Mouse (Mus musculus) adrenal gland, postnatal 4 days (tissue): ENCODE measurements around the gene Nprl2. TPM values are rescaled to one million over a fixed set of nuclear protein-coding genes. Genes with fewer than 3 reads are reported as not detected.
A peak's percentile ranks its signal among the peaks of the same experiment; 100 is the strongest.

ENCODE experiments used
- DNase-seq, 2 experiments: peaks; one replicate each; pipeline ENCODE4 v3.0.0; 2021 to 2022; ENCODE audit warnings: low spot score in 2 of 2, mixed read lengths in 2 of 2
- long read RNA-seq, 2 experiments: library from polyadenylated mRNA; stranded (forward); transcript quantifications; one replicate each; pipeline ENCODE4 v2.0.0; 2021
- total RNA-seq, 2 experiments: library from RNA; stranded (reverse); gene quantifications; 2 replicates each; pipeline ENCODE4 v1.2.3; 2021

Gene Nprl2
- total RNA-seq: 10 to 100 TPM; 18.8 to 19.6 TPM
- long read RNA-seq, experiment 1, transcript Nprl2-201 (11 exons, 1,441 nt): major isoform, 14 of 19 reads
- long read RNA-seq, experiment 1, partial matches to known transcripts: 0 of 19 reads
- long read RNA-seq, experiment 1, other reads (novel, unspliced or antisense): 4 of 19 reads
- long read RNA-seq, experiment 2, transcript Nprl2-201 (11 exons, 1,441 nt): major isoform, 21 of 38 reads
- long read RNA-seq, experiment 2, partial matches to known transcripts: 2 of 38 reads
- long read RNA-seq, experiment 2, other reads (novel, unspliced or antisense): 15 of 38 reads

DNA sequence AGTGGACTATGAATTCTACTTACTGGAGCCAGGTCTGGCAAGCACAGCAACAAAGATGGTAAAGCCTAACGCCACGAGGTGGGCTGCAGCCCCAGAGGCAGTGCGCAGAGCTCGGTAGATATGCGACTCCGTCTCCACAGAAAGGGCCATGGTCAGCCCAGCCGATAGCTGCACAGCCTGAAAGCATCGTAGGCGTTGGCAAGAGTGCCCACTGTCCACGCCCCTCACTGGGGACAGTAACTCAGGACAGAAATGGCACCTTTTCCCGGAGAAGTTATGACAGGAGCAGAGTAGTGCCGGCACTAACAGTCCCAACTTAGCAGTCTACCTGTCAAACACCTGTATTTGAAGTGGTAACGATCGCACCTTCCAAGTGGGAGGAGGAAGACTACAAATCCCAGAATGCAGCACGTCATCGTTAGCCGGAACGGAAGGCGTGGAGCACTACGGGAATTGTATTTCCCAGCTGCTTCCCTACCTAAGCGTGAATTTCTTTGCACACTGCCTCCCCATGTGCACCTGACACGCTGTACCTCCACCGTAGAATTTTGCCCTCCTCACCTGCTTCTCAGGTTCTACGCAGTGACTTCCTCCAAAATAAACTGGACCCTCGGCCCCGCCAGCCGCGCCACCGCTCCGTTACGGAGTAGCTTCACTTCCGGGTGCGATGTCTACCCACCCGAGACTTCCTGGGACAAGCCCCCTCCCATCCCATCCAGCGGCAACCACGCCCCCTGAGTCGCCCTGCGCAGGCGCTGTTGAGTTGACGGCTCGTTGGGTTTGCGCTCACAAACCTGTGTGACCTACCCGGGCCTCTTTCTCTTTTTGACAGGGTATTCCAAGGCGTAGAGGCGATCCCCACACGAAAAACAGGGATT is at the start of gene Nprl2, which contains the start of gene Cyb561d2:
Gene Nprl2, plus strand, starts transcription at position 753 of the 878 bp plus-strand sequence.
Gene Cyb561d2, minus strand, starts transcription at position 720 of the 878 bp plus-strand sequence.
- DNase-seq: peak; percentile 83 to 92

DNA sequence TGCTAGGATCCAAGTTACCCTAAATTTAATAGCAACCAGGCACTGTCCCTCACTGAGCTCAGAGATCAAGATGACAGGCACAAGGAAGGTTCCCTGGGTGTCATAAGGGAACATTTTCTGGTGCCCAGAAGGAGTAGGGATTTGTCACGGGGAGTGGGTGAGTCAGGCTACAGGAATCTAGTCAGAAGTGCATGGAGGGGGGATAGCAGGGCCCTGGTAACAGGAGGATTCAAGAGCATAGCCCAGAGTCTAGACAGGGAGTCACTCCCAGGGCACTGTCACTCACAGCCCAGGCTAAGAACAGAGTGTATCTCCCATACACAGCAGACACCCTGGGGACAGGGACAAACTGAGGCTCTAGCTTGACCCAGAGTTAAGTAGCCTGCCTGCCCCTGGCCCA is 48.5 kb upstream of the Nprl2 start:
- DNase-seq: no peak

DNA sequence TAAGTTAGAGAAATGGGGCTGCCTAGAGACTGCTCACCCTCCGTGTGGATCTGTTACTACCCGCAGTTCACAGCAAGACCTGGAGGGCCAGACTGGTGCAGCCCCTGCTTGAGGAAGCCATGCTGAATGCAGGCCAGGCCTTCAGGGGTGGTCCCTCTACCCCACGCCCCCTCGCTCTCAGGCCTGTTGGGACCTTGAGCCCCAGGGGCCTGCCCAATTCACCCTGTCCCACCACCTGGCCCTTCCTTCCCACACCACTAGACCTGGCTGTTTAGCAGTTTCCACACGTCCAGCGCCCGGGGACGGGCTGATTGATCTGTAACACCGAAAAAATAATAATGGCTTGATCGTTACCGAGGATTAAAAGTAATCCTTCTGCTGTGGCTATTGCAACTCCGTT is 47.8 kb upstream of the Nprl2 start:
- no peak for DNase-seq

DNA sequence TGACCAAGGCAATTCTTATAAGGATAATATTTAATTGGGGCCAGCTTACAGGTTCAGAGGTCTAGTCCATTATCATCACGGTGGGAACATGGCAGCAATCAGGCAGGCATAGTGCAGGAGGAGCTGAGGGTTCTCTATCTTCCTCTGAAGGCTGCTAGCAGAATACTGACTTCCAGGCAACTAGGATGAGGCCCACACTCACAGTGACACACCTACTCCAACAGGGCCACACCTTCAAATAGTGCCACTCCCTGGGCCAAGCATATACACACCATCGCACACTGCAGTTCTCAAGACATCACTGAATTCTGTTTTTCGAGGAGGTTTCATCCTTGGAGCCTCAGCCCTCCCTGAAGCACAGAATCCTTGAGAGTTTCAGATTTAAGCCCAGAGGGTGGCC is 45.7 kb upstream of the Nprl2 start:
- no peak for DNase-seq

DNA sequence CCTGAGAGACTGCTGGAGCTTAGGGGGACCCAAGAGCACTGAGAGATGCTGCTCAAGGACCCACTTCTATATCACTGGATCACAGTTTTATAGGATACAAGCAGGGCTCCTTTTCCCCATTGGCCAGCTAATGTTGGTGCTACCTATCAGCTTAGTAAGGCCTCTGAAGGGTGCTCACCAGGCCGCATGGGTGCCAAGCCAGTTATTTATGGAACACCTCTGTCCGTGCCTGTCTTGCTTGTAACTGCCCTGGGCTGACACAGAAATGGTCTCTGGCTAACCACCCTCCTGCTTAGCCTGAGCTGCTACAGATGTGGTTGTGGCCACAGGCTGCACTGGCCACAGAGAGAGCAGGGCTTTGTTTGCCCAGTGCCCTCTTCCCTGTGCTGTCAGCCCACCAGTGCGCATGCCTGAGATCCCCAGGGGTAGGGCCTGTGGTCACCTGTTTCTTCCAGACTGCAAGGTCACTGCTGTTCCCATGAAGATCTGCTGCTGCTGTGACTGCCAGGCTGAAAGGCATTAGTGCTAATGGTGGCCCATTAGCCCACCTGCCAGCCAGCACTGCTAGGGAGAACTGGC is 41.2 kb upstream of the Nprl2 start:
- DNase-seq: no peak

DNA sequence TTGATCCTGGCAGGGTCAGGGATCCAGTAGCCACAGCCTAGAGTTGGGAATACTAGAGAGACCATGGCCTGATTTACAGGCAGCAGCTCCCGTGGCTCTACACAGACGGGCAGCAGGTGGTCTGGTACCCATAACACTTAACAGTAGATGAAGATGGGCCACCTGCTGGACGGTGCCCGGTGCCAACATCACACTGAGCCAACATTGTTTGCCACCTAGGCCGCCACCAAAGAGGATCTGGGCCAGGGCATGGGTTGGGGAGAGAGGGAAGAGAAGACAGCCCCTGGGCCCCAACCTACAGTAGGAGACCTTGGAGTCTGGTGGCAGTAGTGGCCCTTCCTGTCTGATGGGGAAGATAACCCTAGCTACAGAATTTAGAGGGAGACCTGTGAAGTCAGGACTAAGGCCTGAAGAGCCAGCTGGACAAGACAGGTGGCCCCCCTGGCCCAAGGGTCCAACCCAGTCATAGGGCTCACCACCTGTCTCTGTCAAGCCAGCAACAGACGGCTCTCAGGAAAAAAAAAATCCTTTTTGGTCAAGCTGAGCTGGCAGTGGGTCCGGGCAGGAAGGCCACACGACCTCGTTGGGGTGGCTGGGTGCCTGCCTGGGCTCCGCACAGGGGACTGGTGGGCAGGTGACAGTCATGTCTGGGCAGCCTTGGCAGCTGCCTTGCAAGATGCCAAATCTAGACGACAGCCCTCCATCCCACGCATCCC is 39.7 kb upstream of the Nprl2 start:
- no peak for DNase-seq

DNA sequence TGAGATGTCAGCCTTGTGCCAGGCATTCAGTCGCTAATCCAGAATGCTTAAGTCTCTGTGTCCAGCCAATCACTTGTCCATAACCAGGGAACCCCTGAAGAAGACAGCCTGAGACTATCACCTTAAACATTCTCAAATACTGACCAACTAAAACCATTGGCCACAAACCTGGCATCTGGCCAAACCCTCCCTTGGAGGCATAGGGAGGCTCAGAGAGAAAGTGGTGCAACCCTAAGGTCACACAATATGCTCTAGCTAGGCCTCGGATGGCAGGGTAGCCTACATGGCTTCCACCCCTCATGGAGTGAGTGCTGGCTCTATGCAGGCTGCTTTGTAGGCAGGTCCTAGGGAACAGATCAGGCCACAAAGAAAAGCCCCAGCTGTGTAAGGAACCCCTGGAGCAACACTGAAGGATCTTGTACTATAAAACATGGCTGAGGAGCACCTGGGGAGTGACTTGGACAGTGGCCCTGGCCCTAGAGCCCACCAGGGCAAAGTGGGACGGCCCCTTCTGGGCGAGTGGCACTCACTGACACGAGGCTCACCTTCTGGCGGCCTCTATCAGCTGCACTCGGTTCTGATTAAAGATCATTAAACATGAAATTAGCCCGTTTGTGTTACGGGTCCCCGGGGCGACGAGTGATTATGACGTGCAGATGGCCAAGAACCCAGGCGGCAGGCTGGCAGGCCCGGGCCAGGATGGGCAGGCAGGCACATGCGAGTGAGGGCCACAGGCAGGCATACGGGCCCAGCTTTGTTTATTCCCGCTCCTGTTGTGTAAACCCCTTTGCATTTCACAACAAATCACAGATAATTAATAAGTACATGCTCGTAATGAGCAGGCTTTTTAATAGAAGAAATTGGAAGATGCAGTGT is 37.1 kb upstream of the Nprl2 start:
- DNase-seq: no peak

DNA sequence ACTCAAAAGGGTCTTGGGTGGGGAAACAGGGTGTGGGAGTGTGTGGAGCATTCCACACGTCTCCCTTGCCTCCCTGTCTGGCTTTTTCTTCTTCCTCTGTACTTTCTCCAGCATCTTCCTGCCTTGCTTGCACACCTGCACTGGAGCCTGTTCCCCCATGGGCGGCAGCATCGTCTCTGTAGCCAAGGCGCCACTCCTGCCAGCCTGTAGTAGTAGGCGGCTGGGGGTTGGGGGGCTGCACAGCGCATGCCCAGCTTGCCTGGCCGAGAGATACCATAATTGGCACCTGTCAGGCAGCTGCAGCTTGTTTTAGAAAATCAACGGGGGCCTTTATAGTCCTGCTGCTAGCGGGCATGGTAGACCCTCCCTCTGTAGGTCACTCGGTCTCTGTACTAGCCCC is 33.8 kb upstream of the Nprl2 start:
- DNase-seq: no peak

DNA sequence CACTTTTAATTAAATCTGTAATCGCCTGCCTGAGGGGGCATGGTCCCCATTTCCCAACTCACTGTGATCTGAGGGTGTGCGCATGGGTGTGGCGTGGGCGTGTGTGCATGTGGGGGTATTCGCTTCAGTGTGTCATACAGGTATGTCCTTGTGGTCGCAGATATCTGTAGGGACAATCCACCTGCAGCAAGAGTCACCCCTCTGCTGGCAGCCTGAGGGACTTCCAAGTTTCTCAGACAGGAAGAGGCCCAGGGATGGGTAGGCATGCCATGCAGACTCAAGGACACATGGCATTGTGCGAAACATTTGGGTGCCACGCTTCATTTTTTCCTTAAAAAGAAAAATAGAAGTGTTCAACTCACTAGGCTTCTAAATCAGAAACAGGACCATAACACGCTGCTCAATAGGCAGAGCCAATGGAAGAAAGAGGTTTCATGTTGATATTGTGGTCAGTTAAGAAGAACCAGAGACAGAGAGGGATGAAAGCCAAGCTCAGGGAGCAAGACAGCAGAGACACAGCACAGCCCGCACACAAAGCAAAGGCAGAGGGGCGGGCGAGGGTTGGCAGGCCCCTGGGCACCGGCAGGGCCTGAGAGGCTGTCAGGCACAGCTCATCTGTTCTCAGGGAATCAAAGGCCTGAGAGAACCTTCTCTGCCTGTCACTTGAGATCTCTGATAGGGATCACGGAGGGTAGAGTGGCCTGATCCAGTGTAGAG is 31.5 kb upstream of the Nprl2 start:
- DNase-seq: no peak

DNA sequence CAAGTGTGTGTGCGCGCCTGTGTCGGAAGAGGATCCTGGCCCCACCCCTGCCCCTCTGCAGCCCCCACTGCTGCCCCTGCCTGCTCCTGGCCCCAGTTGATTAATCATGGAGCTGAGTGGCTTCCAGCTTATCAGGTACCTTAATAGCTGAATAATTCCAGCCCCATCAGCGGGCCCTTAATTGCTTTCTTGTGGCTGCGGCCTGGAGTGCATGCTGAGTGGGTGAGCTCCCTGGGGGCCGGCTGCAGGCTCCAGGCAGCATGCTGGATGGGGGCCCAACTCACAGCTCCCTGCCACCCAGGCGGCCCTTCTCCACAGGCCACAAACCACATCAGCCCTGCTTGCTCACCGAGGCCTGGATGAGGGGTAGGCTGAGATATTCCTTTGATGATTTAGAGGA is 30.6 kb upstream of the Nprl2 start:
- DNase-seq: no peak

DNA sequence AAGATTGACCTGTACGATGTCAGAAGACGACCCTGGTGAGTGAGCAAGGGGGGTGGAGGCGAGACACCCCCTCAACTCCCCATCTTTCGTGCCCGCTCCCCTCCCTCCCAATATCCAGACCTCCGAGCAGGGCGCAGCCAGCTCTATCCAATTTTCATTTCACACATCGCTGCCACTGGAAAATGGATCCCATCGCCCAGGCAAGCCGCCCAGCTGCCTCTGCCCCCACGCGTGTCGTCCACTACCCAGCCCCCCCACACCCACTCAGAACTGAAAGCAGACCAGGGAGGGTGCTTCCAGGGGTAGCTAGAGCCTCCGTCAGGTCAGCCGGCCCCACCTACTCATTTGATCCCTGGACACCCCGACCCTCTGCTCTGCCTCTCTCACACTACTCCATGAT is 29.7 kb upstream of the Nprl2 start:
- DNase-seq: no peak

DNA sequence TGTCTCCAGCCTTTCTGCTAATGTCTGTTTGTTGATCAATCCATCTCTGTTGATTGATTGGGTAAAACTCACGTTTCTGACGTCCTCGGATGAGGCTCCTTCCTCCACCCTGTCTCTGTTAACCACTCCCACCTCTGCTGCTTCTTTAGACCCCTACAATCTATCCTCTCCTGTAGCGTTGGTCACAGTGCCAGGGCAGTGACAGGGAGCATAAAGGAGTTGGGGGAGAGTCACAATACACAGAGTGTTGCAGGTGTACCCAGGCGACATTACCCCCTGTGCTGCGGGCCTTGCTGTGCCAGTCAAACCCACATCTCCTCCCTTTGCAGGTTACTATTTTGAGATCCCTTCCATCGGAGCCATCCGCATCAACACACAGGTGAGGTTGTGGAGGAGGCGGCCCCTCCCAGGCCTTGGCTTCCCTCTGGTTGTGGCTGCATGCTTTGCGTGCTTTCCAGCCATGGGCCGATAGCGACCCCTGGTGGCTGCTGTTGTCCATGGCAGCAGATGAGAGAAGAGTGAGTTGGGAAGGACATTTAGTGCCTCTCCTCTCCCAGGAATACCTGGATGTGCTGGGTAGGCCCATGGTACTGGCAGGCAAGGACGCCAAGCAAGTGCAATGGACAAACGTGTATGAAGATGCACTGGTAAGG is 27.6 kb upstream of the Nprl2 start:
- DNase-seq: peak; percentile 76 to 80

DNA sequence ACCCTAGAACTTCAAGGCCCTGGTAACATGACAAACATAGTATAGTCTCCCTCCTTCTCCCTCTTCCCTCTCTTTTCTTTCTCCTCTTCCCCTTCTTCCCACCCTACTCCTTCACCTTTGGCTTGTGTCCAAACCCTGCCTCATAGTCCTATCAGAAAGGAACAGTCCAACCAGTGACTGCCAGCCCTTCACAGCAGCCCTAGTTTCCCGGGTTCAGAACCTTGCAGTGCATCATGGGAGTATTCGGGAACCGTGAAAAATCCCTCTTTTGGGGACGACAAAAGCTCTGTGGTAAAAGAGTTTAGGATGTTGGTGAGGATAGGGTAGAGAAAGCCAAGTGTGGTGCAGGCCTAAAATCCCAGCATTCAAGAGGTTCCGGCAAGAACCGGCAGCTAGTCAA is 21.7 kb upstream of the Nprl2 start:
- no peak for DNase-seq

DNA sequence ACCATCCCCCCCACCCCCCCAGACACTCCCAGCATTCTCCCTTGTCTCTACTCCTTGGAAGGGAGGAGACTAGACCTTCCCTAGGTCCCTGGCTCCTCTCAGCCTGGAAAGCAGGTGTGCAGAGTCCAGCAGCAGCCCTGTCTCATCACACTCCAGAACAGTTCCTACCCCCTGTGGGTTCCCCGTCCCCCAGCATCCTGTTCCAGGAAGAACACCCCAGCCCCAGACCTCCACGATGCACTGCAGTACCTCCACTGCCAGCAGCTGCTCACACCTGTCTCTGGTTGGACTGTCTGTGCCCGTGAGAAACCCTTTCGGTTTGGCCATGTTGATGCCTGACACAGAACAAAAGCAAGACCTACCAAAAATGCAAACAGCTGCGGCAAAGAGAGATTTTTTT is 20.8 kb upstream of the Nprl2 start:
- DNase-seq: no peak

DNA sequence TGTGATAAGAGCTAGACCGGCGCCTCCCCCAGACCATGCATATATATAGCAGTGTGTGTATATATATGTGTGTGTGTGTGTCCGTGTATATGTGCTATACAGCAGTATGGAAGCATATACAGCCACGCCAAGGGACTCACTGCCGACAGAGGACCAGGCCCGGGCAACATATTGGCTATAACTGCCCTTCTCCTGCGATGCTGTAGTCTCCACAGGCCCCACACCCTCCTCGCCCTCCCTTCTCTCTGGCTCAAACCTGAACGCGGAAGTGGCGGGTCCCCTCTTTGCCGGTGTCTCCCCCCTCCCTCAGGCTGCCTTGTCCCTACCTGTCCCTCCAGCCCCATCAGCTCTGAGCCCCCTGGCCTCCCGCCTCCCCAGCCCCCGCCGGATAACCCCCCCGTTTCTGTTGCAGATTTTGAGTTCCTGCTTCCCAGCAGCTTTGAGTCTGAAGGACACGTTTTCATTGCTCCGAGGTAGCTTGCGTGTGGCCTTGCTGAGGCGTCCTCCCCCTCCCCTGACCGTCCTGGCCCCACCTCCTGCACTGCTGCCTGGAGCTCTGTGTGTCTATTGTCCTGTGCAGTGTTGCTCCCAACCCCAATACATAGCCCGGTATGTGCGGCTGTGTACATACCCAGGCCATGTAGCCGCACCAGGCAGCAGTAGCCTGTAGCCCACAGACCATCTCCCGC is 20.2 kb upstream of the Nprl2 start:
- no peak for DNase-seq

DNA sequence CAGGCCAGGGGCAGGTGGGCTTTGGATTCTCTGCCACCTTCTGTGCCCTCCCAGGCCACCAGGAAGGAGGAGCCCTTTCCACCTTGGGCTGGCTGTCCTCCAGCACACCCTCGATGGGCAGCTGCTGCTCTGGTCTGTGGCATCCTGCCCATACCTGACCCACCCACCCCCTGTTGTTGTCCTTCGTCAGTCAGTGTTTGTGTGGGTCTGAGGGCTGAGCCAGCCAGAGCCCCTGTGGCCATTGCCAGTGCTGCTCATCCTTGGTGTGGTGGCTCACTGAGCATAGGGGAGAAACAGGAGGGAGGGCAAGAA is 19.7 kb upstream of the Nprl2 start:
- no peak for DNase-seq

DNA sequence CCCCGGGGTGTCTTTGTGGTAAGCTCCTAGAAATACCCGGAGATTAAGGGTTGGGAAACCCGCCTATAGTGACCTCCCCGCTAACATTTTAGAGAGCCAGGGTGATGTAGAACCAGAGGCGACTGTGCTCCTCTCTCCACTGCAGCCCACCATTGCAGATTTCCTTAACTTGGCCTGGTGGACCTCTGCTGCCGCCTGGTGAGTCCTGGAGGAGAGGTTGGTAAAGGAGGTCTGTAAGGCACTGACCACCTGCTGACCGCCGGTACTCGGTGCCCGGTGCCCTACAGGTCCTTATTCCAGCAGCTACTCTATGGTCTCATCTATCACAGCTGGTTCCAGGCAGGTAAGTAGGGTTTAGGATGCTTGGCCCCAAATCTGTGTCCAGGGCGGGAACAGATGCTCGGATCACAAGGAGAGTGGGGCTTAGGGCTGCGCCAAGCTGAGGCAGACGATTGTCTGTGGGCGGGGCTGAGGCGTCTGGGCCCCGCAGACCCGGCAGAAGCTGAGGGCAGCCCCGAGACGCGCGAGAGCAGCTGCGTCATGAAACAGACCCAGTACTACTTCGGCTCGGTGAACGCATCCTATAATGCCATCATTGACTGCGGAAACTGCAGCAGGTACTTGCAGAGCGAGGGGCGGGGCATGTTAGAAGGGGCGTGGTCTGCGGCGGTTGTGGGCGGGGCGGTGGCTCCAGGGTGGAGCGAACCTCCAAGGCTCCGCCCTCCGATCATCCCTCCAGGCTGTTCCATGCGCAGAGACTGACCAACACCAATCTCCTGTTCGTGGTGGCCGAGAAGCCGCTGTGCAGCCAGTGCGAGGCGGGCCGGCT is 15.6 kb upstream of the Nprl2 start:
- peak; percentile 66 to 73 for DNase-seq
